Mouse (Mus musculus) liver, postnatal 0 days (tissue): ENCODE measurements at regions not wholly inside any gene's neighbourhood (a gene's known extent, or its start where the extent isn't known, plus 50 kb on each side); places are given as distances from the start of the nearest gene placed in this dataset.

Source experiments
- CTCF ChIP-seq: sonication (generic); IDR thresholded peaks from 2 replicates; pipeline ENCODE4 v1.5.1; 2016; ENCODE audit warnings: antibody characterized with exemption, low read depth
- EP300 ChIP-seq: IDR thresholded peaks from 2 replicates; pipeline ENCODE4 v1.6.1; 2016; ENCODE audit warnings: antibody characterized with exemption, low read depth, mild to moderate bottlenecking

GRCm38 (mm10) chr13:83016686-83017085, 487.1 kb upstream of the Mef2c start:
- TF ChIP-seq CTCF, result no peak
- no peak for TF ChIP-seq EP300
